25 mouse cellular contexts compared by ENCODE assay signal in genomic region chrX:77550388-77550787, GRCm38 (mm10).
"Had no signal": no experiment of that assay in that cellular context is flagged by ENCODE, and none has a peak within 500 bp of the region (broad histone marks: within the 10 kb centered on the region; RNA-seq: fewer than 3 reads in every experiment).

No protein-coding gene starts in this region.

- H3K27ac ChIP-seq: gastrocnemius, adult 2 months; hindbrain, embryonic 10.5 days; hindbrain, embryonic 12.5 days; hindbrain, embryonic 14.5 days; intestine, embryonic 15.5 days; layer of hippocampus, adult 2 months; left cerebral cortex, adult 2 months; limb, embryonic 10.5 days; limb, embryonic 12.5 days; liver, embryonic 13.5 days; liver, embryonic 15.5 days had no signal

- H3K4me2 ChIP-seq: hindbrain, embryonic 12.5 days; hindbrain, embryonic 14.5 days; intestine, embryonic 15.5 days; limb, embryonic 12.5 days; liver, embryonic 11.5 days; liver, embryonic 13.5 days; liver, embryonic 15.5 days had no signal

- H3K27me3 ChIP-seq: hindbrain, embryonic 12.5 days; intestine, embryonic 15.5 days; limb, embryonic 12.5 days; liver, embryonic 13.5 days; liver, embryonic 15.5 days had no signal

- H3K9ac ChIP-seq: hindbrain, embryonic 12.5 days; hindbrain, embryonic 14.5 days; intestine, embryonic 15.5 days; limb, embryonic 12.5 days; liver, embryonic 13.5 days; liver, embryonic 15.5 days; liver, postnatal 0 days had no signal

- DNase-seq: gastrocnemius, adult 2 months; gastrocnemius, postnatal 10 days; gastrocnemius, postnatal 25 days; kidney, adult 18-20 months; kidney, adult 8-10 months; kidney, postnatal 10 days; kidney, postnatal 25 days; kidney, postnatal 4 days; liver; liver, embryonic 13.5 days; liver, postnatal 0 days; lung, adult 2 months had no signal

- H3K9me3 ChIP-seq: hindbrain, embryonic 10.5 days; hindbrain, embryonic 12.5 days; intestine, embryonic 15.5 days; limb, embryonic 10.5 days; limb, embryonic 12.5 days; liver, embryonic 13.5 days; liver, embryonic 15.5 days had no signal

- ATAC-seq: hindbrain, embryonic 16.5 days; inflammation-experienced regulatory T-cells, adult 6 months; intestine, embryonic 15.5 days; intestine, postnatal 0 days; liver, postnatal 0 days had no signal

- H3K4me3 ChIP-seq: gastrocnemius, adult 2 months; hindbrain, embryonic 10.5 days; hindbrain, embryonic 12.5 days; intestine, embryonic 15.5 days; layer of hippocampus, adult 2 months; left cerebral cortex, adult 2 months; limb, embryonic 10.5 days; limb, embryonic 12.5 days; liver, embryonic 13.5 days; liver, embryonic 15.5 days had no signal

- H3K36me3 ChIP-seq: hindbrain, embryonic 10.5 days; hindbrain, embryonic 12.5 days; intestine, embryonic 15.5 days; limb, embryonic 10.5 days; limb, embryonic 12.5 days; liver, embryonic 13.5 days; liver, embryonic 15.5 days had no signal

- H3K4me1 ChIP-seq: hindbrain, embryonic 10.5 days; hindbrain, embryonic 12.5 days; intestine, embryonic 15.5 days; limb, embryonic 12.5 days had no signal
